Comparison of ENCODE assay signal across 13 mouse cellular contexts in genomic region chr12:110816833-110817232, GRCm38 (mm10). TPM values are rescaled to one million over a fixed set of nuclear protein-coding genes. Genes with fewer than 3 reads are reported as not detected.
"Had no signal": no experiment of that assay in that cellular context is flagged by ENCODE, and none has a peak within 500 bp of the region (broad histone marks: within the 10 kb centered on the region; RNA-seq: fewer than 3 reads in every experiment).

No protein-coding gene starts in this region.

- ATAC-seq: liver, postnatal 0 days; midbrain, embryonic 15.5 days had no signal

- DNase-seq: kidney, adult 11 months; layer of hippocampus, adult 9-11 months; layer of hippocampus, postnatal 36 days; liver; liver, embryonic 13.5 days; liver, postnatal 0 days; retina, postnatal 1 day; right cerebral cortex, postnatal 4 days; spleen, adult 18-20 months; thymus, adult 2 months; thymus, postnatal 25 days had no signal

RNA-seq across cellular contexts. Expression of gene Mok, which starts 23.9 kb away (rescaled TPM):
- total RNA-seq: monocyte, adult 5-6 weeks had no signal
